Mouse (Mus musculus) stomach, postnatal 0 days (tissue): ENCODE results near the gene Gas7.

Source experiments
- CTCF ChIP-seq: IDR thresholded peaks from 2 replicates; pipeline ENCODE4 v1.5.1; 2016; ENCODE audit warnings: antibody characterized with exemption, low read depth, mild to moderate bottlenecking, moderate library complexity
- EP300 ChIP-seq: optimal IDR thresholded peaks from 2 replicates; pipeline ENCODE3; 2016; ENCODE audit warnings: antibody characterized with exemption

GRCm38 (mm10) chr11:67481691-67482090, 26.5 kb downstream of the Gas7 start:
- TF ChIP-seq CTCF (no peak), EP300 (no peak)
